Mouse (Mus musculus): ENCODE measurements at regions not wholly inside any gene's neighbourhood (a gene's known extent, or its start where the extent isn't known, plus 50 kb on each side); places are given as distances from the start of the nearest gene placed in this dataset.
A peak's percentile ranks its signal among the peaks of the same experiment; 100 is the strongest.

GRCm38 (mm10) chr11:71401411-71402276 is 171.1 kb upstream of the Nlrp1b start:
- Histone ChIP-seq H3K4me3 (replicated peaks; ENCODE audit: low read length) (no peak overlapping the region), H3K9me3 (ENCODE audit: control insufficient read depth, low read length) (no peaks in the 10 kb centered on the region), H3K27me3 (replicated peaks; ENCODE audit: control insufficient read depth, insufficient read depth, low read length) (no peaks in the 10 kb centered on the region), H3K27ac (ENCODE audit: low read length) (no peak overlapping the region), H3K4me2 (ENCODE audit: low read length) (no peak overlapping the region), H3K4me1 (replicated peaks; ENCODE audit: control insufficient read depth, insufficient read depth, low read length) (no peaks in the 10 kb centered on the region), H3K9ac (replicated peaks; ENCODE audit: low read depth, low read length) (no peak overlapping the region), H3K36me3 (ENCODE audit: control insufficient read depth, insufficient read depth) (no peaks in the 10 kb centered on the region)
- no peak for ATAC-seq
- 100% methylated on average over 2 of the region's 2 CpGs for WGBS

GRCm38 (mm10) chr11:71404361-71404760 is 173.8 kb upstream of the Nlrp1b start:
- no peak overlapping the region for H3K4me2 ChIP-seq (ENCODE audit: low read length)
- H3K4me3 ChIP-seq (replicated peaks; ENCODE audit: low read length), result no peak overlapping the region
- ATAC-seq, result no peak
- H3K9ac ChIP-seq (replicated peaks; ENCODE audit: low read depth, low read length), result no peak overlapping the region
- no peaks in the 10 kb centered on the region for H3K36me3 ChIP-seq (ENCODE audit: control insufficient read depth, insufficient read depth)
- H3K27me3 ChIP-seq (replicated peaks; ENCODE audit: control insufficient read depth, insufficient read depth, low read length), result no peaks in the 10 kb centered on the region
- H3K9me3 ChIP-seq (ENCODE audit: control insufficient read depth, low read length), result no peaks in the 10 kb centered on the region
- no peak overlapping the region for H3K27ac ChIP-seq (ENCODE audit: low read length)
- WGBS, result 86% methylated on average over 3 of the region's 3 CpGs
- no peaks in the 10 kb centered on the region for H3K4me1 ChIP-seq (replicated peaks; ENCODE audit: control insufficient read depth, insufficient read depth, low read length)

GRCm38 (mm10) chr11:71407043-71407442 is 176.5 kb upstream of the Nlrp1b start:
- no peak overlapping the region for H3K27ac ChIP-seq (ENCODE audit: low read length)
- no peak overlapping the region for H3K9ac ChIP-seq (replicated peaks; ENCODE audit: low read depth, low read length)
- H3K27me3 ChIP-seq (replicated peaks; ENCODE audit: control insufficient read depth, insufficient read depth, low read length), result no peaks in the 10 kb centered on the region
- H3K4me1 ChIP-seq (replicated peaks; ENCODE audit: control insufficient read depth, insufficient read depth, low read length), result no peaks in the 10 kb centered on the region
- 50% methylated on average over 6 of the region's 6 CpGs for WGBS
- no peak for ATAC-seq
- H3K4me2 ChIP-seq (ENCODE audit: low read length), result no peak overlapping the region
- H3K36me3 ChIP-seq (ENCODE audit: control insufficient read depth, insufficient read depth), result no peaks in the 10 kb centered on the region
- H3K9me3 ChIP-seq (ENCODE audit: control insufficient read depth, low read length), result no peaks in the 10 kb centered on the region
- H3K4me3 ChIP-seq (replicated peaks; ENCODE audit: low read length), result no peak overlapping the region

- no peaks in the 10 kb centered on the region for H3K36me3 ChIP-seq (ENCODE audit: control insufficient read depth, insufficient read depth)
- no peak overlapping the region for H3K9ac ChIP-seq (replicated peaks; ENCODE audit: low read depth, low read length)
- no peak overlapping the region for H3K4me2 ChIP-seq (ENCODE audit: low read length)
- no peaks in the 10 kb centered on the region for H3K9me3 ChIP-seq (ENCODE audit: control insufficient read depth, low read length)
- H3K4me1 ChIP-seq (replicated peaks; ENCODE audit: control insufficient read depth, insufficient read depth, low read length), result peaks cover 1% of the 10 kb centered on the region
- no peak for ATAC-seq
- no peaks in the 10 kb centered on the region for H3K27me3 ChIP-seq (replicated peaks; ENCODE audit: control insufficient read depth, insufficient read depth, low read length)
- 81% methylated on average over 6 of the region's 6 CpGs for WGBS
- H3K27ac ChIP-seq (ENCODE audit: low read length), result no peak overlapping the region
- H3K4me3 ChIP-seq (replicated peaks; ENCODE audit: low read length), result no peak overlapping the region
Measured at GRCm38 (mm10) chr11:71409211-71409765, 178.8 kb upstream of the Nlrp1b start.

- no peaks in the 10 kb centered on the region for H3K9me3 ChIP-seq (ENCODE audit: control insufficient read depth, low read length)
- H3K27me3 ChIP-seq (replicated peaks; ENCODE audit: control insufficient read depth, insufficient read depth, low read length), result no peaks in the 10 kb centered on the region
- WGBS, result 96% methylated on average over 3 of the region's 3 CpGs
Measured at GRCm38 (mm10) chr11:71410582-71410981, 180.0 kb upstream of the Nlrp1b start.

GRCm38 (mm10) chr11:71411958-71412357 is 181.4 kb upstream of the Nlrp1b start:
- Histone ChIP-seq H3K4me3 (replicated peaks; ENCODE audit: low read length) (no peak overlapping the region), H3K4me2 (ENCODE audit: low read length) (no peak overlapping the region), H3K36me3 (ENCODE audit: control insufficient read depth, insufficient read depth) (no peaks in the 10 kb centered on the region), H3K9ac (replicated peaks; ENCODE audit: low read depth, low read length) (no peak overlapping the region), H3K27me3 (replicated peaks; ENCODE audit: control insufficient read depth, insufficient read depth, low read length) (no peaks in the 10 kb centered on the region), H3K4me1 (replicated peaks; ENCODE audit: control insufficient read depth, insufficient read depth, low read length) (peaks cover 14% of the 10 kb centered on the region), H3K9me3 (ENCODE audit: control insufficient read depth, low read length) (no peaks in the 10 kb centered on the region), H3K27ac (ENCODE audit: low read length) (no peak overlapping the region)
- ATAC-seq, result no peak
- WGBS, result 94% methylated on average over 1 of the region's 1 CpGs

More at GRCm38 (mm10) chr11:71410582-71410981, 180.0 kb upstream of the Nlrp1b start:
- Histone ChIP-seq H3K4me1 (replicated peaks; ENCODE audit: control insufficient read depth, insufficient read depth, low read length) (peaks cover 12% of the 10 kb centered on the region), H3K36me3 (ENCODE audit: control insufficient read depth, insufficient read depth) (no peaks in the 10 kb centered on the region), H3K9ac (replicated peaks; ENCODE audit: low read depth, low read length) (no peak overlapping the region), H3K27ac (ENCODE audit: low read length) (no peak overlapping the region), H3K4me2 (ENCODE audit: low read length) (no peak overlapping the region), H3K4me3 (replicated peaks; ENCODE audit: low read length) (no peak overlapping the region)
- ATAC-seq, result no peak

- H3K4me3 ChIP-seq (replicated peaks; ENCODE audit: low read length), result no peak overlapping the region
- no peaks in the 10 kb centered on the region for H3K27me3 ChIP-seq (replicated peaks; ENCODE audit: control insufficient read depth, insufficient read depth, low read length)
- peaks cover 14% of the 10 kb centered on the region for H3K4me1 ChIP-seq (replicated peaks; ENCODE audit: control insufficient read depth, insufficient read depth, low read length)
- H3K36me3 ChIP-seq (ENCODE audit: control insufficient read depth, insufficient read depth), result no peaks in the 10 kb centered on the region
- peak overlapping the region; percentile 4; the same call in 1 of the 2 replicates for H3K4me2 ChIP-seq (ENCODE audit: low read length)
- H3K9ac ChIP-seq (replicated peaks; ENCODE audit: low read depth, low read length), result no peak overlapping the region
- H3K27ac ChIP-seq (ENCODE audit: low read length), result peak overlapping the region; percentile 53
- WGBS, result 11% methylated on average over 9 of the region's 9 CpGs
- peak; percentile 94 for ATAC-seq
- no peaks in the 10 kb centered on the region for H3K9me3 ChIP-seq (ENCODE audit: control insufficient read depth, low read length)
Measured at GRCm38 (mm10) chr11:71414403-71415140, 184.0 kb upstream of the Nlrp1b start.

GRCm38 (mm10) chr11:71415451-71415850 is 184.9 kb upstream of the Nlrp1b start:
- peak overlapping the region; percentile 53; the same call in 1 of the 2 replicates for H3K27ac ChIP-seq (ENCODE audit: low read length)
- no peak overlapping the region for H3K4me3 ChIP-seq (replicated peaks; ENCODE audit: low read length)
- 19% methylated on average over 3 of the region's 3 CpGs for WGBS
- no peak for ATAC-seq
- no peaks in the 10 kb centered on the region for H3K36me3 ChIP-seq (ENCODE audit: control insufficient read depth, insufficient read depth)
- H3K27me3 ChIP-seq (replicated peaks; ENCODE audit: control insufficient read depth, insufficient read depth, low read length), result no peaks in the 10 kb centered on the region
- no peaks in the 10 kb centered on the region for H3K9me3 ChIP-seq (ENCODE audit: control insufficient read depth, low read length)
- peaks cover 14% of the 10 kb centered on the region for H3K4me1 ChIP-seq (replicated peaks; ENCODE audit: control insufficient read depth, insufficient read depth, low read length)
- no peak overlapping the region for H3K4me2 ChIP-seq (ENCODE audit: low read length)
- H3K9ac ChIP-seq (replicated peaks; ENCODE audit: low read depth, low read length), result no peak overlapping the region

GRCm38 (mm10) chr11:71422291-71422840 is 191.8 kb upstream of the Nlrp1b start:
- no peaks in the 10 kb centered on the region for H3K36me3 ChIP-seq (ENCODE audit: control insufficient read depth, insufficient read depth)
- no peak overlapping the region for H3K4me3 ChIP-seq (replicated peaks; ENCODE audit: low read length)
- no peak for ATAC-seq
- no peaks in the 10 kb centered on the region for H3K4me1 ChIP-seq (replicated peaks; ENCODE audit: control insufficient read depth, insufficient read depth, low read length)
- 30% methylated on average over 2 of the region's 2 CpGs for WGBS
- H3K27ac ChIP-seq (ENCODE audit: low read length), result no peak overlapping the region
- H3K27me3 ChIP-seq (replicated peaks; ENCODE audit: control insufficient read depth, insufficient read depth, low read length), result no peaks in the 10 kb centered on the region
- H3K4me2 ChIP-seq (ENCODE audit: low read length), result no peak overlapping the region
- no peak overlapping the region for H3K9ac ChIP-seq (replicated peaks; ENCODE audit: low read depth, low read length)
- no peaks in the 10 kb centered on the region for H3K9me3 ChIP-seq (ENCODE audit: control insufficient read depth, low read length)

All from forebrain, embryonic 16.5 days (tissue).